Mouse (Mus musculus): ENCODE results near the gene Krtap19-2.

Krtap19-2 gene

DNA sequence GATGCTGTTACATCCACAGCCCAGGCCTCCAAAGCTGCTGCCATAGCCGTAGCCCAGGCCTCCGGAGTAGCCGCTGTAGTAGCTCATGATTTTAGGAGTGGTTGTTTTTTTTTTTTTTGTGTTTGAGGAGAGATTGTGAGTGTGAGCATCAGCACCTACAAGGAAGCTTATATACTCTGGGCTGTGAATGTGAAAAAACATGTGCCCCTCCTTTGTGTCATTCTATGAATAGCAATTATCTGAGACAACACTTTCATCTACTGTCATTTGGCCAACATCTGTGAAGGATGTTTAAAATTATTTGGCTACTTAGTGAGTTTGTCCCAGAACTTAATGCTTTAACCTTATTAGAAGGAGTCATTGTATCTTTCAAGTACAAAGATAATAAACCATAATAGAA, at the start of gene Krtap19-2:
Gene Krtap19-2, minus strand, starts transcription at position 101 of the 400 bp plus-strand sequence.
- no peak for DNase-seq

DNA sequence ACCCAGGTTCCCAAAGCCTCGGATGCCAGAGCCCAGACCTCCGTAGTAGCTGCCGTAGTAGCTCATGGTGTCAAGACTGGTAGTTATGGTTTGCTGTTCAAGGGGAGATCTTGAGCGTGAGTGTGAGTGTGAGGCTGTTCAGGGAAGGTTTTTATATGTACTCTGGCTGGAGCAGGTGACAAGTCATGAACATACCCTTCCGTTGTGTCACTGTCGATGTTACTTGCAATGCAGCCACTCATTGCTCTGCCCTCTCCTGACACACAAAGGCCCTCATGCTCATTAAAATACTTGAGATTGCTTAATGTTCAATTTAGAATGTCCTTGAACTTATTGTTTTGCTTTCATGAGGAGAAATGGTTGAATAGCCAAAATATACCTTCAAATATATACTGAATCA, 22.3 kb upstream of the Krtap19-2 start, which contains the start of gene Krtap19-5:
Gene Krtap19-5, minus strand, starts transcription at position 101 of the 400 bp plus-strand sequence.
- DNase-seq, result no peak

- no peak for DNase-seq
Observed at GRCm38 (mm10) chr16:88886870-88887269, 12.8 kb upstream of the Krtap19-2 start.

DNA sequence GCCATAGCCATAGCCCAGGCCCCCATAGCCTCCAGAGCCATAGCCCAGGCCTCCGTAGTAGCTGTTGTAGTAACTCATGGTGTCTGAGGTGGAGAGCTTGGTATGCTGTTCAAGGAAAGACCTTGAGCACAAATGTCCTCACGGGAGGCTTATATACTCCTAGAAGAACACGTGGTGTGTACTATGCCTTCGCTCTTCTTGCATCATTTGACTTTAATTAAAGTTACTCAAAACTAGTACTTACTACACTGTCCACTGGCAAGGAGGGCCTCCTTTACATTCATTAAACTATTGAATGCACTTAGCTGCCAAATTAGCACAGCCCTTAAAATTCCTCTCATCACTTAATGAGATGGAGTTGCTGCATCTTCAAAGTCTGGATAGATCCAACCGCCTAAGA, 10.9 kb upstream of the Krtap19-2 start, which contains the start of gene Krtap19-4:
Gene Krtap19-4, minus strand, starts transcription at position 101 of the 400 bp plus-strand sequence.
- no peak for DNase-seq

DNA sequence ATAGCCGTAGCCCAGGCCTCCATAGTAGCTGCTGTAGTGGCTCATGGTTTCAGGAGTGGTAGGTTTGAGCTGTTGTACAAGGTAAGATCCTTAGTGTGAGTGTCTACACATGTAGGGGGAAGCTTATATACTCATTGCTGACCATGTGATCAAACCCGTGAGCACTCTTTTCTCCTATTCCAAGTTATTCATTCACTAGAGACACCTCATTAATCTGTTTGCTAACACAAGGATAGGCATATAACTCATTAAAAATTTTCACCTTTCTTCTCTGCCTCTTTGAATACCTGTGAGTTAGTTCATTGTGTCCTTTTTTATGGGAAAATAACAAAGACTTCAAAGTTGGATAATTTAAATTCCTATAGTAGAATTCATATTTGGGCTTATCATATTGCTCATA, 3.9 kb upstream of the Krtap19-2 start, which contains the start of gene Krtap19-3:
Gene Krtap19-3, minus strand, starts transcription at position 101 of the 400 bp plus-strand sequence.
- no peak for DNase-seq

- no peak for DNase-seq
Observed at GRCm38 (mm10) chr16:88869311-88869710, 4.8 kb downstream of the Krtap19-2 start, which contains the start of gene Krtap19-1. Gene Krtap19-1, minus strand, starts transcription at chr16:88869411.

DNA sequence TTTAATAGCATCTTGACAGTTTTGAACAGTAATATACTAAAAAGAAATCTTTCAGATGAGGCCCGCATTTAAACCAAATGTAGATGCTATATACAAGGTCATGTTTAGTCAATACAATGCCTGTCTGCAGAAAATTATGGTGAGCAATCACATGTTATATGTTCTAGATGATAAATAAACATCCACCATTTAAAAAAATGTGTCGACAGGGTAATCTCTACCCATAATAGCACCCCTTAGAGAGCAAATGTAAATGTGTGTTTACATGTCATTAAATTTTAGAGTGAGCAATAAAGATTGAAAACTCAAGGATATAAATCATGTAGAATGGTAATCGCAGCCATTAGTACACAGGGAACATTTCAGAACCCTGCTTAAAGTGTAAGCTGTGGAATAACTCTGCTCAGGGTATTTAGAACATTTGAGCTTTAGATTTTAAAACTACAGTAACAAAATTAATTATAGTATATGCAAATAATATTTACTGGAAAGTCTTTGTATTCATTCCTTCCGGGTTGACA, 9.1 kb downstream of the Krtap19-2 start:
- DNase-seq, result no peak

- DNase-seq, result no peak
Observed at GRCm38 (mm10) chr16:88851450-88851849, 22.6 kb downstream of the Krtap19-2 start.

- no peak for DNase-seq
Observed at GRCm38 (mm10) chr16:88848558-88848957, 25.5 kb downstream of the Krtap19-2 start.

DNA sequence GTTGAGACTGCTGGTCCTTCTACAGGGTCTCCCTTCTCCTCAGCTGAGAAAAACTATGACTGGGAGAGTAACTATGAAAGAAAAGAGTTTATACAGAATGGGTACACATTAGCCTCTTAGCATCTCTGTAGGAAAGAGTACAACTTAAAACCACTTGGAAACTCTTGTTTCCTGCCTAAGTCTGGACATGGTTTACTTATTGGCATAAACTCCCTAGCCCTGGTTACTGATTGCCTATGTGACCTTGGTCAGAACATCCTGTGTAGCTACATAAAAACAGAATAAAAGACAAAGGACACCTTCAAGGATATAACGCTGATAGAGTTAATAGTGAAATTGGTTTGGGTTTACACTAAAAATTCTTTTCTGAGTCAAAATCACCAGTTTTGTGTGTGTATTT, 26.7 kb downstream of the Krtap19-2 start:
- no peak for DNase-seq

DNA sequence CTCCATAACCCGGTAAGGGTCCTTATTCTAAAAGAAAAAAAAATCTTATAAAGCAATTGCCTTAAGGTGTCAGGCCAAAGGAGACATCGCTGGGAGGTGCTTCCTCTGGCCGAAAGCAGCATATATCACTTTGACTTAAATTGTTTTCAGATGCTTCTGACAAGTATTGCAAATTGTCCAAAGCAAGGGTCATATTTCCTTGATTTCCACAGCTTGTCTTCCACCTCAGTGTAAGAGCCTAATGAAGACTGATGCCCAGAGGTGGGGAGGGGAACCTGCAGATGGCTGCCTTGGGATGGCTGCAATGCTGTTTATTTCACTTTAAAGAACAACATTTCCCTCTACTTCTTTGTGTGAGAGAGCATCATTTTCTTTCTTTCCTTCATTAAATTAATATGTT, 47.1 kb downstream of the Krtap19-2 start:
- no peak for DNase-seq

DNA sequence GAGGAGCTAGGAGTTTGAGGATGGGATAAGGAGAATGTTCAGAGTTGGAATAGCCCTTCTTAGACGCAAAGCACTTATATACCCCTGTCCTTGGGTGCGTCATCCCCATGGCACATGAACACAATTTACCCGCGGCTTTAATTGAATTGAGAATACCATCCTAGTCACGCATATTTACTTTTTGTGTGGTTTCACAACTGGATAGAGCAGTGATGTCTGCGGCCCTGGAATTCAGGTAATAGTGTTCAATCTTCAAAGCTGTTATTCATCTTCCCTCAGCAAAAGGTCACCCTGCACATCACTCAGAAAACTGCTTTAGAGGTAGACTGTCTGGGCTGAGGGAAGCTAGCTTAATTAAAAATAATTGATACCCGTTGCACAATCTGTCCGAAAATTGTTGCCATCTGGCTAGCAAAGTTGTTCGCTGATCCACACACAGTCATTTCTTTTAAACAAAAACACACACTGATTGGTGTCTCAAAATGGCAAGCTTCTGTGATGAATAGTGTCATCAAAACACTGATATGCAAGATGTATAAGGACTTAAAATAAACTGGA, 47.9 kb downstream of the Krtap19-2 start, which contains the start of gene Krtap14:
Gene Krtap14, minus strand, starts transcription at position 51 of the 558 bp plus-strand sequence.
- DNase-seq, result no peak

DNA sequence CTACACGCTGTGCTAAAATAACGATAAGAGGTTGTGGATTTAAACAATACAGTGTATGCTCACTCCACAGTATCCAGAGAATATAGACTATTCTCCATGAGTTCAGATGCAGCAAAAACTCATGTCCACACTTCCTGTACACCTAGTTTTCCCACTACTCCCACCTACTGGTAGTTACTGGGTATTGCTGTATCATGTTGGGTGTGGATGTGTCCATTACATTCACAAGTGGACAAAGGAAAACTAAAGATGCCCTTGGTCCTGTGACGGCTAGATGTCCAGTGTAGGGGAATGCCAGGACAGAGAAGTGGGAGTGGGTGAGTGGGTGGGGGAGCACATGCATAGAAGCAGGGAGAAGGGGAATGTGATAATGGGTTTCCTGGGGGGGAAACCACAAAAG, 50.3 kb downstream of the Krtap19-2 start:
- no peak for DNase-seq
